Mouse (Mus musculus): ENCODE data around the gene Mvb12b.

GRCm38 (mm10) chr2:33778466-33778865 lies 109.3 kb downstream of the Mvb12b start:
- no peak for TF ChIP-seq CTCF (IDR thresholded peaks at IDR 0.05; ENCODE audit: insufficient read depth, low read length)
- no peak for TF ChIP-seq POLR2A (IDR thresholded peaks at IDR 0.05; ENCODE audit: borderline replicate concordance, extremely low read depth, low read depth, low read length)
